Mouse (Mus musculus) left cerebral cortex, adult 2 months (tissue): ENCODE data around the gene Ell2. TPM values are rescaled to one million over a fixed set of nuclear protein-coding genes. Genes with fewer than 3 reads are reported as not detected.

ENCODE experiments used
- DNase-seq, 2 experiments: peaks; one replicate each; pipeline ENCODE4 v3.0.0; 2021 to 2022; ENCODE audit warnings: low spot score in 2 of 2, mixed read lengths in 1 of 2; ENCODE audit errors: extremely low spot score in 1 of 2
- H3K27ac ChIP-seq: fragments of 200-600 bp; 2 replicates; pipeline ENCODE4 v1.8.1; 2022
- H3K4me3 ChIP-seq: fragments of 200-600 bp; 2 replicates; pipeline ENCODE4 v1.8.1; 2022
- CTCF ChIP-seq: fragments of 200-600 bp; IDR thresholded peaks from 2 replicates; pipeline ENCODE4 v1.8.1; 2022; ENCODE audit warnings: antibody characterized with exemption, mild to moderate bottlenecking, moderate library complexity
- intact Hi-C: fragments of 180-260 bp; cut with DNase I; formaldehyde crosslinking; loops from one replicate; pipeline ENCODE4 v1.15.1; 2025
- total RNA-seq, 2 experiments: library from RNA; stranded (reverse); gene quantifications; 2 replicates each; pipeline ENCODE4 v1.2.3; 2021

Gene Ell2
- total RNA-seq, 2 experiments from 2014 or later, result 44.2 to 45.7 TPM

DNA sequence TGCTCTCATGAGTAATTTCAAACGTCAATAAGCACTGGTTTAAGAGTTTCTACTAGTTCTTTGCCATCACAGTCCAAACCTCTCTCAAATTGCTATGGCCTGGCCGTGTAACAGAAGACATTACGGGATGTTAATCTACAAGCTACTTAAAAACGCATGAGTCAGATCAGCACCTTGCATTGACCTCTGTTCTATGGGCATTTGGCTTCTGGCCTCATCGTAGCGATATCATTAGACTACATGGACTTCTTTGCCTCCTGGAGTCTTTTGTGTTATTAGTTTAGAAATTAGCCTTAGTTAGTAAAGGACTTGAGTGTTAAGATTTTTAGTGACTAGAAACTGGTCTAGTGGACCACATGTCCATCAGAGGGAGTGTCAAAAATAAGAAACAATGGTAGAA, 7.8 kb downstream of the Ell2 start:
- no peak for DNase-seq
- no peak for TF ChIP-seq CTCF
- Histone ChIP-seq H3K27ac (no peak overlapping the region), H3K4me3 (no peak overlapping the region)
- intact Hi-C loops, result no loop called here

DNA sequence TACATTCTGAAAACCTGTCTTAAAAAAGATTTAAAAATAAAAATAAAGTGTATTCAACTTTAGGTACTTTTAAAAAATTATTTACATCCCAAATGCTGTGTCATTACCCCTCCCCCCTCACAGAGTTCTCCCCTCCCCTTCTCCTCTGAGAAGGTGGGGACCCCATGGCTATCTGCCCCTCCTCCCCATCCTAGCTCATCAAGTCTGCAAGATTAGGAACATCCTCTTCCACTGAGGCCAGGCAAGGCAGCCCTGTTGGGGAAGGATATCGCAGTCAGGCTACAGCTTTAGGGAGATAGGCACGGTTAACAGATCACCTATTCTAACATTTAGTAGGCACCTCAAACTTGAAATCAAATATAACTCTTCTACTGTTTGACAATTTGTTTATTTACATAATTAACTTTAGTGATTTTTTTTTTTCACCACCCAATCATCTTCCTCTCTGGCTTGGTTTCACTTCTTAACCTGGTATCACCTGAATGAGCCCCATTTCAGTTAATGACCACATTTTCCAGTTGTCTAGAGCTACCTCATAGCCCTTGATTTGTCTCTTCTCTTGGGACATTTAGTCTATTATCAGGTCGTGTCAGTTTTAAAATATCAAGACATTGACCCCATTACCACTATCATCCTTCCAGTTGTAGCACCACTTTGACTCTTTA, 11.2 kb downstream of the Ell2 start:
- intact Hi-C loops, result no loop called here
- Histone ChIP-seq H3K4me3 (no peak overlapping the region), H3K27ac (no peak overlapping the region)
- no peak for DNase-seq
- TF ChIP-seq CTCF, result no peak

DNA sequence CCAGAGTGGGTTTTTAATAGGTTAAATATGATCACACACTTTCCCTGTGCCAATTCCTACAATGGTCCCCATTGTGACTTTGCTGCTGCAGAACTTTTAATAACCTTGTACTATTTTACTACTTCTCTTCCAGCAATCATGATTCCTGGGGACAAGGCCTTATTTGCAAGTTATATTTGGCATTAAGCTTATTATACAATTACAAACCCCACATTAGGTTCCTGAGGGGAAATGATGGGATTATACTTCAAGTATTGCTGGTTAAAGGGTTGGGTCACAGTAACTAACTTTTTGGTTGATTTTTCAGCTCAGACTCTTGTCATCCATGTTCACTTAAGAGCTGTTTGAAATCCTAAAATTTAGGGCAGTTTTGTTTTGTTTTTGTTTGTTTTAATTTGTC, 11.8 kb downstream of the Ell2 start:
- no peak for TF ChIP-seq CTCF
- Histone ChIP-seq H3K4me3 (no peak overlapping the region), H3K27ac (no peak overlapping the region)
- intact Hi-C loops, result no loop called here
- no peak for DNase-seq

DNA sequence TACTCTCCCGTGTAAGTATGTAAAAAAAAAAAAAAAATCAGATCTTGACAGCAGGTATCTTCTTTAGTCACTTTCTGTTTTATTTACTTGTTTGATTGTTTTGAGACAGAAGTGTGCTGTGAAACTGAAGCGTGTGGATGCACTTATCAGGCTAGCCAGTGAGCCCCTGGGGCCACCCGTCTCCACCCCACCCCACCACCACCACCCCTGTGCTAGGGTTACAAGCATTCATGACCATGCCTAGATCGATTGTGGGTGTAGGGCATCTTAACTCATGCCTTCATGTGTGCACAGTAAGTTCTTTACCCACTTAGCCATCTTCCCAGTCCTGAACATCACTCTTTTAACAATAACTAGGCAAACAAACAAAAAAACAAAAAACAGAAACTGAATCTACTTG, 13.1 kb downstream of the Ell2 start:
- no peak overlapping the region for H3K4me3 ChIP-seq
- no peak for TF ChIP-seq CTCF
- intact Hi-C loops, result no loop called here
- DNase-seq, result no peak
- no peak overlapping the region for H3K27ac ChIP-seq

DNA sequence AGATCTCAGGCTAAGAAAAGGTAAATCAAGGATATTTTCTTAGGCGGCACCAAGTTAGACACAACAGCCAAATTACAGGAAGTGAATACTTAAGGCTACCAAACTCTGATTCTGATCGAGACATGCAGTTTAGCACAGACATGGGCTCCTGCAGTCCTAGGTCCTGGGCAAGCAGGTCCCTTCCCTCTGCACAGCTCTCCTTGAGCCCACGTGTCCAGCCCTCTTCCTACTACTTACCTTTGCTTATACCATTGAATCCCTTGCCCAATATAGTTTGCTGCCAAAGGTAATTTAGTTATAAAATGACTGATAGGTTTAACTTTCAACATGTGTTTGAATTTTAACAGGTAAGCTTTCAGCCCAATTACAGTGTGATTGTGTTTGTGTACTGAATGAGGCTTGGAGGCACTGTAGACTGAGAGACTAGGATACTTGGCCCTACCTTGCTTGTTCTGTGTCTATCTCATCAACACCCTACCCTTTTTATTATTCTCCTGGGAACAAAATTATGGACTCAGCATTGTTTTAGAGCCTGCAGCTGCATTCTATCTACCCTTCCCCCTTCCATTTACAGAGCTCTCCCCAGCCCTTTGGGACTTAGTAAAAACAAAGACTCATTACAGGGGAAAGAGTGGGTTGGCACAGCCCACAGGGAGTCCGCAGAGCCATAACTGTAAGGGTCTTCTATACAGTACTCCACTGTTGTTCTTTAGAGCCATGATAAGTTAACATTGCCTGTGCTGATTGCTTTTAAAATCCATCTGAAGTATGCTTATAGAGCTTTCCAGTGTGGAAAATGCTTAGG, 20.2 kb downstream of the Ell2 start:
- no peak for DNase-seq
- H3K4me3 ChIP-seq, result no peak overlapping the region
- intact Hi-C loops, result no loop called here
- peak overlapping the region; percentile 58; the same call in 1 of the 2 replicates for H3K27ac ChIP-seq
- TF ChIP-seq CTCF, result no peak

DNA sequence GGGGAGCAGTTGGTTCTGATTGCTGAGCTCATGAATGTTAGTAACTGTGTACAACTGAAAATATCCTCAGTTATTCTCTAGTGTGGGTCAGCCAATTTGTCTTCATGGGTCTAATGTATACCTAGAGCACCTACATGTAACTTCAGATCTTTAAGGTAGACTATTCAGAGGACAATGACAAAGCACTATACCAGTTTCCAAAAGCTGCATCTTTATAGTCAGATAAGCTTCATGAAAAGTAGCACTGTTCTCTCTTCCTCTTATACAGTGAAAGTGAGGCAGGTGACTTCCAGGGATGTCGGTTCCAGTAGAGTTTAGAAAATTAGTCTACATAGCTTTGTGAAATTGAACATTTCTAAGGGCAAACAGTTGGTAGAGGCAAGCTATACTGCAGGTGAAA, 21.4 kb downstream of the Ell2 start:
- Histone ChIP-seq H3K4me3 (no peak overlapping the region), H3K27ac (no peak overlapping the region; the same call in 1 of the 2 replicates)
- no peak for TF ChIP-seq CTCF
- intact Hi-C loops, result no loop called here
- no peak for DNase-seq

DNA sequence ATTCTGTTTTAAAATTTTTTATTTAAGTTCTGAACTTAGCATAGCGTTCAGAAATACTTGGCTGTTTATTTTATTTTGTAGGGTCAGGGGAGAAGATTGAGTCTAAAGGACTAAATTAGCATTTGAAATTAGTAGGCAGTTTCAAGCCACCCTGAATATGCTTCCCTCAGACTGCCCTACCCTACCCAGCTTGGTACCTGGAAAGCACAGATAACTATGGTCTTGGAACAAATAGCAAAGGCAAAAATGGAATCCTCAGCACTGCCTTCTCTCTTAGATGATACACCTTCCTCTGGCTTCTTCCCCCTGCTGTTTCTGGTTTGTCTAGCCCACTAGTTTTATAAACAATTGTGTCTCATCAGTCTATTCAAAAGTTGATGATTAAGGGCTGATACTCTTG, 23.3 kb downstream of the Ell2 start:
- H3K27ac ChIP-seq, result no peak overlapping the region
- no peak for TF ChIP-seq CTCF
- no peak overlapping the region for H3K4me3 ChIP-seq
- DNase-seq, result no peak
- intact Hi-C loops, result no loop called here

DNA sequence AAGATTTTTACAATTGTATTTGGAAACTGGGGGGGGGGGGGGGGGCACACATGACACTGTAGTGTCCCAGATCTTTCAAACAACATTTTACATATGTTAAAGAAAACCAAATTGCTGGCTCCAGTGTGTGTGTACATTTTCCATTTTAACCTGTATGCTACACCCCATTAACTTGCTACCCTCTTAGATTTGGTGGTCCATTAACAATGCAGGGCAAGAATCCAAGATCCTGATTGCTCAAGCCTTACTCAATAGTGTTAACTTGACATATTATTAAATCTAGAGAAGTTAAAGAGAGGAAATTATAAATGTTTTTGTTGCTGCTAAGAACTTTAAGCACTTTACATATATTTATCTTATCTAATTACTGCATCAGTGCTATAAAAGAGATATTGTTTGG, 24.2 kb downstream of the Ell2 start:
- H3K4me3 ChIP-seq, result no peak overlapping the region
- no peak for DNase-seq
- intact Hi-C loops, result no loop called here
- TF ChIP-seq CTCF, result no peak
- no peak overlapping the region for H3K27ac ChIP-seq

DNA sequence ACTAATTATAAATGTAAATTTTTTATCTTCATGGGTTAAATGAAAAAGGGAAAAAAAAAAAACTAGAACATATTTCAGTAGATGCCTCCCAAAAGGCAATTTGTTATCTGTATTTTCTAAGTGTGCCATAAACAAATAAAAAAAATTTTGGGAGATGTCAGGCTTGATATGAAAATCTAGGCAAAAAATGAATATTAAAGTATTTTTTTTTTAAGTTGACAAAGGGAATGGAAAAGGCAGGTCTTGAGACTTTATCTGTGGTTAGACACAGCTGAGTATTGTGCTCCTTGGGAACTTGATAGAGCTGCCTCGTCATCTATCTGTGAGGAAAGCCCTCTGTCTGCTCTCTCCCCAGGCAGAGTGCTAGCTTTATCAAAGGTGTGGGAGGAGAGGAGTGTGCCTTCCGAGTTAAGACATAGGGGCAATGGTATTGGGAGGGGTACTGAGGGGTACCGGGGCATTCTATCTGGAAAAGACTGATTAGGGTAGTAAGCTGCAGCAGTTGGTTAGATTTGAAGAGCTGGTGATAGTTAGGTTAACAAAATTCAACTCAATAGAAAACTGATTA, 27.1 kb downstream of the Ell2 start:
- intact Hi-C loops, result no loop called here
- Histone ChIP-seq H3K27ac (no peak overlapping the region), H3K4me3 (no peak overlapping the region)
- DNase-seq, result no peak
- no peak for TF ChIP-seq CTCF

DNA sequence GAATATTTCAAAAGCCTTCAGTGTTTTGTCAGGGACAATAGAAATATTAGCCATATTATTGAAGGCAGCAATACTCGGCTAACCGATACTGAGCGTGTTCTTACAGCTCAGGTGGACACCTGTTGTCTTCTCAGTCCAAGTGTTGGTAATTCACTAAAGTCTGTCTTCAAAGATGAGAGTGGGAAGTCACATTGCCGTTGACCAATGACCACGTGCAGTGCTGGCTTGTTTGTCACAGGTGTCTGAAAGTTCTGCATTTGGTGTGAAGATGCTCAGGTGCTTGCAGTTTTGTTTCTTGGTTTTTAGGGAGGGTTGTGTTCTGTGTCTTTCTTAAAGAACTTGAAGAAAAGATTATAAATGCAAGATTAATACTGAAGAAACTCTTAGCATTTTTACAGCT, 27.7 kb downstream of the Ell2 start:
- no peak overlapping the region for H3K4me3 ChIP-seq
- intact Hi-C loops, result no loop called here
- no peak overlapping the region for H3K27ac ChIP-seq
- TF ChIP-seq CTCF, result no peak
- DNase-seq, result no peak

DNA sequence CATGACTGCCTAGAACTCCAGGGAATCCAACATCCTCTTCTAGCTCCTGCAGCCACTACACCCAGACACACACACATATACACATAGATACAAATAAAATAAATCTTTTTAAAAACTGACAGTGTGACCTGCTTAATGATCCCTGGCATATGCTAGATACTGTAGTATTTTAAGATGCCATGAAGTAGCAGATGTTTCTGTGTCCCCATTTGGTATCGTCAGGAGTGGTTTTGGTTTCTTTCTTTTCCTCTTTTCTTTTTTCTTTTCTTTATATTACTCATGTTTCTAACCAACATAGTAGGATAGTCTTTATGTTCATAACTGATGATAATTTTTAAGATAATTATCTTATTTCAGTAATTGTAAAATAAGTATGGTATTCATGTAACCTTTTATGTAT, 29.0 kb downstream of the Ell2 start:
- Histone ChIP-seq H3K27ac (no peak overlapping the region), H3K4me3 (no peak overlapping the region)
- TF ChIP-seq CTCF, result no peak
- intact Hi-C loops, result no loop called here
- no peak for DNase-seq

DNA sequence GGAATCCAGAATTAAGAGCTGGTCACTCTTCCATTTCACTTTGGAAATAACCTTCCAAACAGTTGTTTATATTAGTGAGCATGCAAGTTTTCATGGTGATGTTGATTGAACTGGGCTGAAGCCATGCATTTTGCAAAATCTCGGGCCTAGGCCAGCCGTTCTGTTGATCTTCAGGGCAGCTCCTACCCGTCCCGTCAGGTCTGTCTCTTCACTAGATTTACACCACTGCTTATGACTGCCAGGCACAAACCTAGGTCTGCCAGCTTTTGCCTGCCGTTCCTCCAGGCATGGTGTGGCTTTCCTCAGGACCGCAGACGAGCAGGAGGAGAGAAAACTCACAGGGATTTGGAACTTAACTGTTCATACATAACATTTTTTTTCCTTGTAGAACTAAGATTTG, 31.4 kb downstream of the Ell2 start:
- intact Hi-C loops, result loop anchor here (2.0 kb wide), 1 partner anchor 29 kb away; no protein-coding TSS in a partner anchor
- no peak overlapping the region for H3K4me3 ChIP-seq
- H3K27ac ChIP-seq, result no peak overlapping the region; the same call in 1 of the 2 replicates
- TF ChIP-seq CTCF, result no peak
- DNase-seq, result no peak
